Mouse (Mus musculus) limb, embryonic 14.5 days (tissue): Measurements from ENCODE around the gene Inca1. TPM values are rescaled to one million over a fixed set of nuclear protein-coding genes. Genes with fewer than 3 reads are reported as not detected.

Experiments used
- ATAC-seq: fragments of 200-750 bp; cut with Nextera tagmentation; 2 replicates; pipeline ENCODE4 v1.8.0; 2017; ENCODE audit warnings: low read depth, moderate number of reproducible peaks, moderate TSS enrichment; ENCODE audit not compliant: low FRiP score
- DNase-seq: peaks from one replicate; pipeline ENCODE4 v3.0.0-alpha.2; 2015; ENCODE audit warnings: low spot score
- H3K27ac ChIP-seq: fragments of 300-500 bp; sonication (generic); replicated peaks from 2 replicates; pipeline ENCODE4 v1.5.1; 2014; ENCODE audit warnings: low read depth, mild to moderate bottlenecking, low read length, moderate library complexity, mixed read lengths
- H3K27me3 ChIP-seq: fragments of 300-500 bp; sonication (generic); 2 replicates; pipeline ENCODE4 v1.6.1; 2014; ENCODE audit warnings: low read length, mixed read lengths; ENCODE audit not compliant: control insufficient read depth, insufficient read depth
- H3K36me3 ChIP-seq: fragments of 300-500 bp; sonication (generic); 2 replicates; pipeline ENCODE4 v1.6.1; 2014; ENCODE audit warnings: mild to moderate bottlenecking, low read length, moderate library complexity, mixed read lengths; ENCODE audit not compliant: control insufficient read depth, insufficient read depth
- H3K4me1 ChIP-seq: fragments of 300-500 bp; sonication (generic); 2 replicates; pipeline ENCODE4 v1.6.1; 2014; ENCODE audit warnings: antibody characterized with exemption, low read length, mixed read lengths; ENCODE audit not compliant: control insufficient read depth, insufficient read depth
- H3K4me2 ChIP-seq: fragments of 300-500 bp; sonication (generic); replicated peaks from 2 replicates; pipeline ENCODE4 v1.6.1; 2014; ENCODE audit warnings: low read depth, mild to moderate bottlenecking, low read length, moderate library complexity; ENCODE audit not compliant: severe bottlenecking
- H3K4me3 ChIP-seq: fragments of 300-500 bp; sonication (generic); replicated peaks from 2 replicates; pipeline ENCODE4 v1.5.1; 2014; ENCODE audit warnings: low read length
- H3K9ac ChIP-seq: fragments of 300-500 bp; sonication (generic); 2 replicates; pipeline ENCODE4 v1.6.1; 2014; ENCODE audit warnings: mild to moderate bottlenecking, low read depth, low read length, moderate library complexity; ENCODE audit not compliant: severe bottlenecking
- H3K9me3 ChIP-seq: fragments of 300-500 bp; sonication (generic); 2 replicates; pipeline ENCODE4 v1.6.1; 2016; ENCODE audit warnings: low read length; ENCODE audit not compliant: control insufficient read depth
- POLR2A ChIP-seq: fragments of 200-500 bp; IDR thresholded peaks from 2 replicates; pipeline ENCODE4 v1.8.0; 2012; ENCODE audit warnings: inconsistent platforms, mild to moderate bottlenecking, moderate library complexity, borderline replicate concordance; ENCODE audit not compliant: insufficient read depth, insufficient read length; ENCODE audit errors: extremely low read depth
- WGBS: fragments of 180-500 bp; shearing (Covaris S2); extraction: QIAGEN DNeasy Blood & Tissue Kit; methylation state at CpG from one replicate; pipeline ENCODE4 v1.1.7; 2014; 5-methylcytosine and 5-hydroxymethylcytosine counted together
- polyA plus RNA-seq, 2 experiments: library from polyadenylated mRNA; depleted of rRNA in 1 of 2; stranded (reverse) in 1 of 2; unstranded in 1 of 2; fragments of >200 nt; fragmentation: Nextera tagmentation in 1 of 2; extraction: Ambion mirVana in 1 of 2; gene quantifications; 2 replicates each; pipeline versions ENCODE4 v1.2.1 to v1.2.3; 2012 to 2014

The Inca1 gene
- polyA plus RNA-seq, 2 experiments: 0.81 to 1.3 TPM

GRCm38 (mm10) chr11:70683640-70684039 is 16.3 kb downstream of the Inca1 start:
- no peak for ATAC-seq
- TF ChIP-seq POLR2A: no peak
- Histone ChIP-seq H3K9me3 (no peaks in the 10 kb centered on the region), H3K36me3 (peaks cover 55% of the 10 kb centered on the region), H3K9ac (0 out of 2 replicates have a peak overlapping the region, but pooled peaks have one; percentile 2), H3K27me3 (no peaks in the 10 kb centered on the region), H3K4me1 (peaks cover 5% of the 10 kb centered on the region; the same call in 1 of the 2 replicates), H3K4me3 (no peak overlapping the region), H3K4me2 (no peak overlapping the region), H3K27ac (no peak overlapping the region)
- no peak for DNase-seq
- WGBS: 83% methylated on average over 5 of the region's 5 CpGs

- Histone ChIP-seq H3K36me3 (peaks cover 61% of the 10 kb centered on the region), H3K9ac (no peak overlapping the region), H3K9me3 (no peaks in the 10 kb centered on the region), H3K4me1 (no peaks in the 10 kb centered on the region), H3K4me3 (no peak overlapping the region), H3K27ac (no peak overlapping the region), H3K27me3 (no peaks in the 10 kb centered on the region), H3K4me2 (no peak overlapping the region)
- DNase-seq (peak; percentile 48), ATAC-seq (peak; percentile 56; the same call in 1 of the 2 replicates)
- 20% methylated on average over 11 of the region's 11 CpGs for WGBS
- TF ChIP-seq POLR2A: no peak
Measured at GRCm38 (mm10) chr11:70681897-70682581, 17.9 kb downstream of the Inca1 start.

- no peak overlapping the region for H3K4me2 ChIP-seq
- no peak for ATAC-seq
Measured at GRCm38 (mm10) chr11:70681170-70681569, 18.8 kb downstream of the Inca1 start.

GRCm38 (mm10) chr11:70679894-70680293 is 20.1 kb downstream of the Inca1 start:
- H3K4me3 ChIP-seq: no peak overlapping the region
- no peaks in the 10 kb centered on the region for H3K27me3 ChIP-seq
- no peaks in the 10 kb centered on the region for H3K4me1 ChIP-seq
- ATAC-seq: no peak
- peaks cover 71% of the 10 kb centered on the region for H3K36me3 ChIP-seq
- H3K4me2 ChIP-seq: no peak overlapping the region
- TF ChIP-seq POLR2A: no peak
- DNase-seq: no peak
- no peak overlapping the region for H3K27ac ChIP-seq
- WGBS: 88% methylated on average over 8 of the region's 8 CpGs
- no peak overlapping the region for H3K9ac ChIP-seq
- H3K9me3 ChIP-seq: no peaks in the 10 kb centered on the region

More at GRCm38 (mm10) chr11:70681170-70681569, 18.8 kb downstream of the Inca1 start:
- no peak for DNase-seq
- Histone ChIP-seq H3K4me1 (no peaks in the 10 kb centered on the region), H3K36me3 (peaks cover 69% of the 10 kb centered on the region), H3K27ac (no peak overlapping the region), H3K9ac (no peak overlapping the region), H3K4me3 (no peak overlapping the region), H3K9me3 (no peaks in the 10 kb centered on the region), H3K27me3 (no peaks in the 10 kb centered on the region)
- WGBS: 63% methylated on average over 12 of the region's 12 CpGs
- no peak for TF ChIP-seq POLR2A

- no peak overlapping the region for H3K4me3 ChIP-seq
- ATAC-seq: no peak
- no peaks in the 10 kb centered on the region for H3K27me3 ChIP-seq
- no peaks in the 10 kb centered on the region for H3K9me3 ChIP-seq
- no peaks in the 10 kb centered on the region for H3K4me1 ChIP-seq
- H3K27ac ChIP-seq: no peak overlapping the region
- no peak overlapping the region for H3K4me2 ChIP-seq
- H3K9ac ChIP-seq: no peak overlapping the region
- no peak for DNase-seq
- no peak for TF ChIP-seq POLR2A
- H3K36me3 ChIP-seq: peaks cover 70% of the 10 kb centered on the region
- 91% methylated on average over 8 of the region's 8 CpGs for WGBS
Measured at GRCm38 (mm10) chr11:70679361-70679760, 20.6 kb downstream of the Inca1 start.

GRCm38 (mm10) chr11:70678576-70678975 is 21.4 kb downstream of the Inca1 start:
- Histone ChIP-seq H3K4me2 (no peak overlapping the region), H3K9me3 (no peaks in the 10 kb centered on the region), H3K27me3 (no peaks in the 10 kb centered on the region), H3K27ac (no peak overlapping the region), H3K4me1 (no peaks in the 10 kb centered on the region), H3K4me3 (no peak overlapping the region), H3K9ac (no peak overlapping the region), H3K36me3 (peaks cover 66% of the 10 kb centered on the region)
- TF ChIP-seq POLR2A: no peak
- ATAC-seq (no peak), DNase-seq (no peak)
- 66% methylated on average over 2 of the region's 2 CpGs for WGBS
